Mouse (Mus musculus) small intestine, adult 2 months (tissue): ENCODE data around the gene Rybp. TPM values are rescaled to one million over a fixed set of nuclear protein-coding genes. Genes with fewer than 3 reads are reported as not detected.

Experiments used
- H3K27ac ChIP-seq: fragments of 200-500 bp; 2 replicates; pipeline ENCODE4 v1.5.1; 2012; ENCODE audit warnings: low read depth, low read length, control low read depth, inconsistent platforms; ENCODE audit not compliant: insufficient read depth
- H3K27me3 ChIP-seq: fragments of 200-500 bp; 2 replicates; pipeline ENCODE4 v1.6.1; 2012; ENCODE audit warnings: mild to moderate bottlenecking, moderate library complexity, low read length, inconsistent platforms; ENCODE audit not compliant: control insufficient read depth, insufficient read depth
- H3K36me3 ChIP-seq: fragments of 200-500 bp; 2 replicates; pipeline ENCODE4 v1.6.1; 2012; ENCODE audit warnings: mild to moderate bottlenecking, low read length, control low read depth, inconsistent platforms; ENCODE audit not compliant: control insufficient read depth, insufficient read depth
- H3K4me1 ChIP-seq: fragments of 200-500 bp; 2 replicates; pipeline ENCODE4 v1.6.1; 2012; ENCODE audit warnings: low read length, inconsistent platforms, mixed read lengths; ENCODE audit not compliant: control insufficient read depth, insufficient read depth, insufficient read length
- H3K4me3 ChIP-seq: fragments of 200-500 bp; 2 replicates; pipeline ENCODE4 v1.5.1; 2012; ENCODE audit warnings: low read depth, mild to moderate bottlenecking, control low read depth, inconsistent platforms, low read length, moderate library complexity
- CTCF ChIP-seq: fragments of 200-500 bp; IDR thresholded peaks from 2 replicates; pipeline ENCODE4 v1.5.1; 2012; ENCODE audit warnings: low read depth, mild to moderate bottlenecking, control low read depth, inconsistent platforms, low read length, moderate library complexity, mixed read lengths; ENCODE audit not compliant: insufficient replicate concordance, insufficient read length; ENCODE audit errors: extremely low read depth
- POLR2A ChIP-seq: fragments of 200-500 bp; IDR thresholded peaks from 2 replicates; pipeline ENCODE4 v1.6.1; 2012; ENCODE audit warnings: low read depth, mild to moderate bottlenecking, control low read depth, inconsistent platforms, low read length, moderate library complexity
- WGBS: fragments of 180-500 bp; shearing (Covaris S2); methylation state at CpG from one replicate; pipeline ENCODE4 v1.1.7; 2018; 5-methylcytosine and 5-hydroxymethylcytosine counted together
- polyA plus RNA-seq: library from polyadenylated mRNA; depleted of rRNA; stranded (reverse); fragments of >200 nt; gene quantifications from 2 replicates; pipeline ENCODE4 v1.2.3, GENCODE M21; 2012

Rybp gene
- polyA plus RNA-seq, 1 experiment: 16.8 TPM

- 83% methylated on average over 10 of the region's 10 CpGs for WGBS
Measured at GRCm38 (mm10) chr6:100190310-100190709, 97.0 kb downstream of the Rybp start.

GRCm38 (mm10) chr6:100188883-100189743 lies 98.2 kb downstream of the Rybp start:
- Histone ChIP-seq H3K36me3 (no peaks in the 10 kb centered on the region), H3K27me3 (no peaks in the 10 kb centered on the region), H3K27ac (no peak overlapping the region), H3K4me1 (no peaks in the 10 kb centered on the region), H3K4me3 (no peak overlapping the region)
- WGBS: 52% methylated on average over 7 of the region's 7 CpGs
- TF ChIP-seq CTCF (no peak), POLR2A (no peak)

More at GRCm38 (mm10) chr6:100190310-100190709, 97.0 kb downstream of the Rybp start:
- H3K27ac ChIP-seq: no peak overlapping the region
- H3K4me1 ChIP-seq: no peaks in the 10 kb centered on the region
- H3K27me3 ChIP-seq: no peaks in the 10 kb centered on the region
- H3K4me3 ChIP-seq: no peak overlapping the region
- TF ChIP-seq POLR2A: no peak
- TF ChIP-seq CTCF: no peak
- H3K36me3 ChIP-seq: no peaks in the 10 kb centered on the region

- no peaks in the 10 kb centered on the region for H3K27me3 ChIP-seq
- no peak overlapping the region for H3K27ac ChIP-seq
- H3K4me1 ChIP-seq: no peaks in the 10 kb centered on the region
- H3K36me3 ChIP-seq: no peaks in the 10 kb centered on the region
- TF ChIP-seq POLR2A: no peak
- TF ChIP-seq CTCF: no peak
- no peak overlapping the region for H3K4me3 ChIP-seq
- WGBS: 41% methylated on average over 6 of the region's 6 CpGs
Measured at GRCm38 (mm10) chr6:100187821-100188220, 99.5 kb downstream of the Rybp start.

GRCm38 (mm10) chr6:100186789-100187188 lies 100.5 kb downstream of the Rybp start:
- Histone ChIP-seq H3K27me3 (no peaks in the 10 kb centered on the region), H3K36me3 (no peaks in the 10 kb centered on the region), H3K4me3 (no peak overlapping the region), H3K4me1 (no peaks in the 10 kb centered on the region), H3K27ac (no peak overlapping the region)
- TF ChIP-seq CTCF: no peak
- TF ChIP-seq POLR2A: no peak
- 74% methylated on average over 11 of the region's 11 CpGs for WGBS

DNA sequence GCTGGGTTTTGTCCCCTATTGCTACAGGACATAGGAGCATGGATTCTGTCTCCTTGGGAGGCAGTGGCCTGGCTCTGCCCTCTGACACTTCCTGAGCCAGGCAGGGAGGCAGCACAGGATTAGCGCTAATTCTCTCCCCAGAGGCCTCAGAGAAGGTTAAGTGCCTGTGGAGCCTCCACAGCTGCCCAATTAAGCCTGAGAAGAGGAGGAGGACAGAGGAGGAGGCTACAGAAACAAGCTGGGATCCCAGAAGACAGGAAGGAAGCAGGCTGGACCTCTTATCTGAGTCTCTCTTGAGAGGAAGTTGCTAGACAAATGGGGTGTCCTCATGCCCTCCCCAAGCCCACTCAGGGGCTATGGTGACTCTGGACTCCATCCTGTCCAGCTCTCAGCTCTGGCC lies 101.8 kb downstream of the Rybp start:
- Histone ChIP-seq H3K27ac (no peak overlapping the region), H3K4me1 (peaks cover 9% of the 10 kb centered on the region; the same call in 1 of the 2 replicates), H3K36me3 (no peaks in the 10 kb centered on the region), H3K4me3 (no peak overlapping the region), H3K27me3 (no peaks in the 10 kb centered on the region)
- WGBS: 83% methylated on average over 1 of the region's 1 CpGs
- TF ChIP-seq CTCF (no peak), POLR2A (no peak)

GRCm38 (mm10) chr6:100183344-100183743 lies 103.9 kb downstream of the Rybp start:
- Histone ChIP-seq H3K27ac (no peak overlapping the region), H3K4me1 (peaks cover 22% of the 10 kb centered on the region), H3K4me3 (no peak overlapping the region), H3K36me3 (no peaks in the 10 kb centered on the region), H3K27me3 (no peaks in the 10 kb centered on the region)
- WGBS: 70% methylated on average over 3 of the region's 3 CpGs
- TF ChIP-seq POLR2A (no peak), CTCF (no peak)

GRCm38 (mm10) chr6:100180883-100181262 lies 106.4 kb downstream of the Rybp start:
- Histone ChIP-seq H3K4me1 (peaks cover 22% of the 10 kb centered on the region), H3K36me3 (no peaks in the 10 kb centered on the region), H3K27ac (peak overlapping the region; percentile 21; the same call in 1 of the 2 replicates), H3K27me3 (no peaks in the 10 kb centered on the region), H3K4me3 (no peak overlapping the region)
- WGBS: 25% methylated on average over 4 of the region's 4 CpGs
- TF ChIP-seq CTCF (no peak), POLR2A (no peak)
